Mouse (Mus musculus) c-Kit-positive CD71-positive TER-119-positive erythroid progenitor cells, embryonic 14.5 days (primary cell): ENCODE data around the gene Slco2b1.

ENCODE experiments used
- DNase-seq: peaks from one replicate; pipeline ENCODE4 v3.0.0-alpha.2; 2013; ENCODE audit warnings: low spot score

The Slco2b1 gene

GRCm38 (mm10) chr7:99649585-99649984 lies 61.6 kb downstream of the Slco2b1 start:
- no peak for DNase-seq

DNA sequence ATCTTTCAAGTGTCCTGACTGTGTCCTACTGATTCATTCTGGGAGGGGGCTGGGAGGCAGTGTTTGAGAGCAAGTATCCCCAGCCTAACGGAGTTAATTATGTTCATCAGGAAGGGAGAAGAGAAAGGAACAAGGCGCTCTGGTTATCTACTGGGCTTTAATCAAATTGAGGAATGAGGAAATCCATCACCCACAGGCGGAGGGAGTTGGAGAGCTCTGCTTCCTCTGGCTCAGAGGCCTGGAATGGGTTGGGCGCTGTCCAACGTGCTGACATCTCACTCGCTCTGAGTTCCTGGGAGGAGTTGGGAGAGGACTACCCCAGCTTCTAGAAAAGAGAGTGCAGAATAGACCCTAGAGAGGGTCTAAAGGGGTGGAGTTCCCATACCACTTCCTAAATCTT lies 62.5 kb downstream of the Slco2b1 start:
- no peak for DNase-seq

- DNase-seq: no peak
Measured at GRCm38 (mm10) chr7:99644701-99645100, 66.4 kb downstream of the Slco2b1 start.

DNA sequence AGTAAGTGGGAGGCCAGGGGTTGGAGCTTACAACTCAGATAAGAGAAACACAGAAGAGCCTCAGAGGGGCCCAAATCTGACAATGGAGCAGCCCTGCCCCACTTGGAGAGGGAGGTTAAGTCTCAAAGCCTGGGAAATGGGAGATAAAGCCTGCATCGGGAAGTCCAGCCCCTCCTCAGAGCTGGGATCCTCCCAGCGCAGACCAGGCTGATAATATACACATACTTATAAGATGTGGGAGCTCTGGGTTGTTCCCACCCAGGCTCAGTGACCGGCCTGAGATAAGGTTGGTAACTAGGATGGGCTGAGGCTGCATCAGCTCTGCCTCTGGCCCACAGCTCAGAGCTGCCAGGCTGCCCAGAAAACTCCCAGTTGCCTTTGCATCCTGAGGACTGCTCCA lies 69.1 kb downstream of the Slco2b1 start:
- DNase-seq: peak; percentile 84

- no peak for DNase-seq
Measured at GRCm38 (mm10) chr7:99641245-99641644, 69.9 kb downstream of the Slco2b1 start.

GRCm38 (mm10) chr7:99633966-99634665 lies 77.0 kb downstream of the Slco2b1 start:
- no peak for DNase-seq

GRCm38 (mm10) chr7:99632286-99632685 lies 78.9 kb downstream of the Slco2b1 start:
- DNase-seq: no peak

DNA sequence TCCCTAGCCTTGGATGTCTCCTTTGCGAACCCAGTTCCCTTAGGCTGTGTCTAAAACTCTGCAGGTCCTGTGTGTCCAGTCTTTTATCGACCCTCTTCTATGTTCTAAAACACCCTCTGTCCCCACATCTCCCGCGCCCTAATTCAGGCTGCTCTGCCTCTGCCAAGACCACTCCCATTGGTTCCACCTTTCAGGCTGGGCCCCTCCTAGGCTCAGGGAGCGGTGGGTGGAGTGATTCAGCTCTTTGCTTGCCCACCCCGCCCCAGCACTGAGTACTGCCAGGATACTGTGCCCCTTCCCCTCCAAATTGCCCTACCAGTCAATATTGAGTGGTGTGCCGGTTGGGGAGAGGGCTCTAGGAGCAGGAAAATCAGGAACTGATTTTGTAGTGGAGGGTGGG lies 83.8 kb downstream of the Slco2b1 start:
- DNase-seq: no peak

- no peak for DNase-seq
Measured at GRCm38 (mm10) chr7:99626376-99627270, 84.5 kb downstream of the Slco2b1 start, which contains the start of gene Tpbgl. Gene Tpbgl, minus strand, starts transcription at chr7:99627103.

- no peak for DNase-seq
Measured at GRCm38 (mm10) chr7:99625722-99626375, 85.3 kb downstream of the Slco2b1 start.

GRCm38 (mm10) chr7:99618860-99619259 lies 92.3 kb downstream of the Slco2b1 start:
- no peak for DNase-seq

DNA sequence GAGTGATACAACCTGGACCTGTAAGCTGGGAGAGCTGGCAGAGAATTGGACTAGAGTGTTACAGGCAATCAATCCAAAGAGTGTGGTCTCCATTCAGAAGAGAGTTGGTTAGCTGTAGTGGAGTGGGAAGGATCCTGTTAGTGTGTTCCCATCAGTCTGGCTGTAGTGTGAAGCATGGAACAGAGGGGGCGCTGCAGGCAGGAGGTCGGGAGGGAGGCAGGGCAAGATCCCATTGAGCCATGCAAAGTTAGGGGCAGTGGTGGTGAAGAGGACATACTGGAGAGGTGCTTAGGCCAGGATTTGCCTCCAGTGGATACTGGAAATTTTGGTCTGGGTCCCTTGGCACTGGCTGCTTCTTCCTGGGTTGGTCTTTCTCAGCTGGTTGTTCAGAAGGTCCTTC lies 92.9 kb downstream of the Slco2b1 start:
- no peak for DNase-seq
